Mouse (Mus musculus) macrophage (primary cell): Measurements from ENCODE around the gene Acnat2. TPM values are rescaled to one million over a fixed set of nuclear protein-coding genes. Genes with fewer than 3 reads are reported as not detected.
"Not testable (repeated sequence)": the region's sequence is repeated elsewhere in the genome, so short reads cannot be mapped to it uniquely, and the experiment has no call there.

ENCODE experiments used
- H3K27ac ChIP-seq: fragments of 350-480 bp; formaldehyde crosslinking; 2 replicates; pipeline ENCODE4 v1.9.0; 2021
- H3K36me3 ChIP-seq: fragments of 350-480 bp; formaldehyde crosslinking; 2 replicates; pipeline ENCODE4 v1.9.0; 2021; ENCODE audit errors: inconsistent target
- H3K4me3 ChIP-seq: fragments of 350-480 bp; formaldehyde crosslinking; 2 replicates; pipeline ENCODE4 v1.9.0; 2021; ENCODE audit errors: inconsistent target
- H3K79me2 ChIP-seq: fragments of 350-480 bp; formaldehyde crosslinking; 2 replicates; pipeline ENCODE4 v1.9.0; 2021; ENCODE audit errors: inconsistent target
- WGBS: methylation state at CpG from one replicate; pipeline ENCODE4 v1.1.7; 2026; ENCODE audit warnings: inconsistent platforms; ENCODE audit not compliant: missing documents; 5-methylcytosine and 5-hydroxymethylcytosine counted together
- polyA plus RNA-seq: library from polyadenylated mRNA; stranded (reverse); fragments of 250-400 nt; gene quantifications from 3 replicates; pipeline ENCODE4 v1.2.4, GENCODE M21; 2018; ENCODE audit warnings: inconsistent platforms
- total RNA-seq, 78 experiments: library from RNA; depleted of rRNA; stranded (reverse); fragments of 250-400 nt; gene quantifications; 1 replicate in 9 of 78; 2 replicates in 24 of 78; 3 replicates in 43 of 78; 4 replicates in 2 of 78; pipeline ENCODE4 v1.2.4; 2018; ENCODE audit warnings: inconsistent platforms in 56 of 78

The Acnat2 gene
- total RNA-seq (2018; cell fraction: chromatin; rRNA removed), result not detected
- not detected for total RNA-seq (2018; cell fraction: cytosol; rRNA removed)
- total RNA-seq (2018; cell fraction: nucleus; rRNA removed), result not detected
- polyA plus RNA-seq, result not detected in 3 replicates

GRCm38 (mm10) chr4:49407957-49408356, at the start of gene Acnat2:
Gene Acnat2 (minus strand): TSS chr4:49408151.
- not testable (repeated sequence) for H3K27ac ChIP-seq, H3K36me3 ChIP-seq, H3K4me3 ChIP-seq, H3K79me2 ChIP-seq
- 74% methylated on average over 5 of the region's 5 CpGs for WGBS

- Histone ChIP-seq H3K27ac (no peak overlapping the region), H3K79me2 (no peaks in the 10 kb centered on the region)
Observed at GRCm38 (mm10) chr4:49456171-49456570, 48.2 kb upstream of the Acnat2 start.

GRCm38 (mm10) chr4:49451848-49452551, 44.0 kb upstream of the Acnat2 start:
- 93% methylated on average over 1 of the region's 1 CpGs for WGBS
- H3K79me2 ChIP-seq, result no peaks in the 10 kb centered on the region
- H3K4me3 ChIP-seq, result no peak overlapping the region
- H3K36me3 ChIP-seq, result no peaks in the 10 kb centered on the region
- H3K27ac ChIP-seq, result no peak overlapping the region

More at GRCm38 (mm10) chr4:49456171-49456570, 48.2 kb upstream of the Acnat2 start:
- H3K4me3 ChIP-seq, result no peak overlapping the region
- H3K36me3 ChIP-seq, result no peaks in the 10 kb centered on the region
- 88% methylated on average over 2 of the region's 2 CpGs for WGBS

- H3K27ac ChIP-seq, H3K79me2 ChIP-seq, H3K36me3 ChIP-seq, H3K4me3 ChIP-seq: not testable (repeated sequence)
- WGBS, result no CpG with 5 or more reads among the region's 1 CpGs
Observed at GRCm38 (mm10) chr4:49451133-49451847, 43.3 kb upstream of the Acnat2 start.

GRCm38 (mm10) chr4:49436968-49437367, 29.0 kb upstream of the Acnat2 start:
- not testable (repeated sequence) for H3K4me3 ChIP-seq, H3K79me2 ChIP-seq, H3K27ac ChIP-seq, H3K36me3 ChIP-seq
- WGBS, result 95% methylated on average over 3 of the region's 3 CpGs

GRCm38 (mm10) chr4:49410151-49410550, 2.2 kb upstream of the Acnat2 start:
- not testable (repeated sequence) for H3K36me3 ChIP-seq, H3K27ac ChIP-seq, H3K4me3 ChIP-seq, H3K79me2 ChIP-seq
- WGBS, result 88% methylated on average over 2 of the region's 2 CpGs

GRCm38 (mm10) chr4:49386873-49387272, 21.1 kb downstream of the Acnat2 start:
- no peaks in the 10 kb centered on the region for H3K79me2 ChIP-seq
- 41% methylated on average over 2 of the region's 2 CpGs for WGBS
- H3K36me3 ChIP-seq, result no peaks in the 10 kb centered on the region
- H3K4me3 ChIP-seq, result no peak overlapping the region
- H3K27ac ChIP-seq, result no peak overlapping the region

GRCm38 (mm10) chr4:49383576-49384318, 24.2 kb downstream of the Acnat2 start:
- not testable (repeated sequence) for H3K4me3 ChIP-seq, H3K27ac ChIP-seq, H3K36me3 ChIP-seq, H3K79me2 ChIP-seq
- WGBS, result 75% methylated on average over 1 of the region's 2 CpGs

- H3K27ac ChIP-seq, H3K36me3 ChIP-seq, H3K4me3 ChIP-seq, H3K79me2 ChIP-seq: not testable (repeated sequence)
- 97% methylated on average over 3 of the region's 3 CpGs for WGBS
Observed at GRCm38 (mm10) chr4:49368046-49368445, 39.9 kb downstream of the Acnat2 start.

- no peaks in the 10 kb centered on the region for H3K79me2 ChIP-seq
- H3K27ac ChIP-seq, result no peak overlapping the region
- no peaks in the 10 kb centered on the region for H3K36me3 ChIP-seq
- no peak overlapping the region for H3K4me3 ChIP-seq
- WGBS, result 89% methylated on average over 2 of the region's 2 CpGs
Observed at GRCm38 (mm10) chr4:49357097-49357496, 50.9 kb downstream of the Acnat2 start.

- Histone ChIP-seq H3K4me3 (no peak overlapping the region), H3K27ac (no peak overlapping the region), H3K36me3 (no peaks in the 10 kb centered on the region), H3K79me2 (no peaks in the 10 kb centered on the region)
- WGBS, result 89% methylated on average over 4 of the region's 4 CpGs
Observed at GRCm38 (mm10) chr4:49350470-49350869, 57.5 kb downstream of the Acnat2 start.

- WGBS, result 87% methylated on average over 2 of the region's 2 CpGs
- Histone ChIP-seq H3K79me2 (no peaks in the 10 kb centered on the region), H3K4me3 (no peak overlapping the region), H3K27ac (no peak overlapping the region), H3K36me3 (no peaks in the 10 kb centered on the region)
Observed at GRCm38 (mm10) chr4:49348677-49349076, 59.3 kb downstream of the Acnat2 start.

GRCm38 (mm10) chr4:49348001-49348400, 60.0 kb downstream of the Acnat2 start:
- 73% methylated on average over 1 of the region's 1 CpGs for WGBS
- not testable (repeated sequence) for H3K27ac ChIP-seq, H3K4me3 ChIP-seq, H3K36me3 ChIP-seq, H3K79me2 ChIP-seq

- not testable (repeated sequence) for H3K79me2 ChIP-seq, H3K36me3 ChIP-seq, H3K27ac ChIP-seq, H3K4me3 ChIP-seq
- WGBS, result 86% methylated on average over 3 of the region's 3 CpGs
Observed at GRCm38 (mm10) chr4:49340091-49340490, 67.9 kb downstream of the Acnat2 start.

GRCm38 (mm10) chr4:49337949-49338348, 70.0 kb downstream of the Acnat2 start:
- not testable (repeated sequence) for H3K27ac ChIP-seq, H3K4me3 ChIP-seq, H3K36me3 ChIP-seq, H3K79me2 ChIP-seq
- no CpG with 5 or more reads among the region's 4 CpGs for WGBS
